Comparison of ENCODE assay signal across 9 mouse cellular contexts in the genomic region with DNA sequence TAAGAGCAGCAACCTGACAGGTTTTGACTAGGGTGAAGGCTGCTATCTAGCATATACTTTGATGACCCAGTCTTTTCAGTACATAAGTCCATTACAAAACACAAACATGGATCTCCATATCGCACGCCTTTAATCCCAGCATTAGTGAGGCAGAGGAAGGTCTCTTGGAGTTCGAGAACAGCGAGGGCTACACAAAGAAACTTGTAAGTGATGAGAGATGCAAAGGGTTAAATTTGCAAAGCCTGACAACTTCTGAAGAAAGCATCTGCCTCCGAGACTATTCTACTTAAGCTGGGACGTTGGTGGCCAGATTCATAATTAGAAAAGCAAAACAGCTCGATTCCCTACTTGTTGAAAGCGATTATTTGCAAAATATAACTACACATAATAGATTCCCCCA. TPM values are rescaled to one million over a fixed set of nuclear protein-coding genes. Genes with fewer than 3 reads are reported as not detected.
A peak's percentile ranks its signal among the peaks of the same experiment; 100 is the strongest.
DNase-seq lines count a peak whose midpoint lies in the region; ATAC-seq and TF ChIP-seq lines count a peak whose summit lies in the region.
"Had no signal": no experiment of that assay in that cellular context is flagged by ENCODE, and none has a peak within 500 bp of the region (broad histone marks: within the 10 kb centered on the region; RNA-seq: fewer than 3 reads in every experiment).

No protein-coding gene starts in this region.

- peaks cover 5% of the 10 kb centered on the region in 2 experiments; a peak in 3 of 4 replicates for H3K4me1 ChIP-seq in heart, embryonic 14.5 days (ENCODE audit: control insufficient read depth in 2 of 2, insufficient read depth in 2 of 2, low read length in 2 of 2)
- no peaks in the 10 kb centered on the region; the same call in 1 of the 2 replicates for H3K4me1 ChIP-seq in bone marrow, adult 2 months (ENCODE audit: control insufficient read depth, insufficient read depth, low read length)
- peaks cover 10% of the 10 kb centered on the region; the same call in 1 of the 2 replicates for H3K4me1 ChIP-seq in hindbrain, embryonic 14.5 days (replicated peaks; ENCODE audit: control insufficient read depth, insufficient read depth, low read length)
- H3K4me1 ChIP-seq in midbrain, embryonic 12.5 days = peaks cover 16% of the 10 kb centered on the region

- H3K27me3 ChIP-seq in heart, embryonic 14.5 days (ENCODE audit: control insufficient read depth, insufficient read depth, low read length) = no peaks in the 10 kb centered on the region
- no peaks in the 10 kb centered on the region for H3K27me3 ChIP-seq in hindbrain, embryonic 14.5 days (ENCODE audit: control insufficient read depth, insufficient read depth, low read length)
- H3K27me3 ChIP-seq in midbrain, embryonic 12.5 days = no peaks in the 10 kb centered on the region

- TF ChIP-seq POLR2A in bone marrow, adult 2 months (IDR thresholded peaks at IDR 0.05; ENCODE audit: borderline replicate concordance, control insufficient read depth, low read depth, low read length) = no peak

- peaks cover 45% of the 10 kb centered on the region for H3K36me3 ChIP-seq in heart, embryonic 14.5 days (ENCODE audit: control insufficient read depth, insufficient read depth, low read length)
- H3K36me3 ChIP-seq in hindbrain, embryonic 14.5 days (replicated peaks; ENCODE audit: control insufficient read depth, insufficient read depth) = peaks cover 47% of the 10 kb centered on the region
- H3K36me3 ChIP-seq in midbrain, embryonic 12.5 days = peaks cover 33% of the 10 kb centered on the region

- H3K4me3 ChIP-seq in heart, embryonic 14.5 days (ENCODE audit: control insufficient read depth in 1 of 2, insufficient read depth in 1 of 2, low read depth in 1 of 2, low read length in 2 of 2) = peak overlapping the region; percentile 57 to 98
- H3K4me3 ChIP-seq in bone marrow, adult 2 months (replicated peaks; ENCODE audit: control insufficient read depth, low read depth, low read length) = peak overlapping the region; percentile 58
- H3K4me3 ChIP-seq in hindbrain, embryonic 14.5 days (replicated peaks; ENCODE audit: low read length) = peak overlapping the region; percentile 69
- peak overlapping the region; percentile 33 for H3K4me3 ChIP-seq in midbrain, embryonic 12.5 days

- WGBS in heart, embryonic 14.5 days = 3% methylated on average over 8 of the region's 8 CpGs
- WGBS in bone marrow, adult 2 months = 12% methylated on average over 8 of the region's 8 CpGs
- WGBS in hindbrain, embryonic 14.5 days = 6% methylated on average over 8 of the region's 8 CpGs
- WGBS in midbrain, embryonic 12.5 days = 7% methylated on average over 8 of the region's 8 CpGs

- peak; percentile 19; the same call in 1 of the 2 replicates for ATAC-seq in heart, embryonic 14.5 days (ENCODE audit: insufficient number of reproducible peaks, insufficient read depth, low FRiP score, low read depth)
- ATAC-seq in hindbrain, embryonic 14.5 days (ENCODE audit: low FRiP score) = peak; percentile 40
- ATAC-seq in midbrain, embryonic 12.5 days (ENCODE audit: low FRiP score, low read depth) = peak; percentile 35

- no peaks in the 10 kb centered on the region for H3K9me3 ChIP-seq in heart, embryonic 14.5 days (ENCODE audit: control insufficient read depth, low read length)
- no peaks in the 10 kb centered on the region for H3K9me3 ChIP-seq in hindbrain, embryonic 14.5 days (ENCODE audit: control insufficient read depth, low read length)
- no peaks in the 10 kb centered on the region for H3K9me3 ChIP-seq in midbrain, embryonic 12.5 days

- peak overlapping the region; percentile 64 for H3K9ac ChIP-seq in heart, embryonic 14.5 days (ENCODE audit: low read length)
- peak overlapping the region; percentile 48 for H3K9ac ChIP-seq in hindbrain, embryonic 14.5 days
- 0 out of 2 replicates have a peak overlapping the region, but pooled peaks have one; percentile 7 for H3K9ac ChIP-seq in midbrain, embryonic 12.5 days (replicated peaks)

- no peak for DNase-seq in heart, adult 8-10 months (ENCODE audit: low spot score)
- DNase-seq in hindbrain, embryonic 14.5 days (ENCODE audit: low spot score) = no peak
- DNase-seq in adrenal gland, postnatal 36 days = no peak
- no peak for DNase-seq in right cerebral cortex, postnatal 10 days (ENCODE audit: low spot score in 2 of 2)
- DNase-seq in kidney, adult 18-20 months = no peak

- no peak for TF ChIP-seq CTCF in bone marrow, adult 2 months (IDR thresholded peaks at IDR 0.05; ENCODE audit: control insufficient read depth, insufficient read depth, low read length)

- peak overlapping the region; percentile 71 to 74 for H3K27ac ChIP-seq in heart, embryonic 14.5 days (replicated peaks in 1 of 2; ENCODE audit: control insufficient read depth in 1 of 2, insufficient read depth in 1 of 2, low read depth in 2 of 2, low read length in 2 of 2)
- no peak overlapping the region for H3K27ac ChIP-seq in bone marrow, adult 2 months (ENCODE audit: control insufficient read depth, insufficient read depth, low read depth, low read length, poor library complexity)
- peak overlapping the region; percentile 60; the same call in 1 of the 2 replicates for H3K27ac ChIP-seq in hindbrain, embryonic 14.5 days
- 0 out of 2 replicates have a peak overlapping the region, but pooled peaks have one; percentile 43 for H3K27ac ChIP-seq in midbrain, embryonic 12.5 days (replicated peaks)

- peak overlapping the region; percentile 79 for H3K4me2 ChIP-seq in heart, embryonic 14.5 days (ENCODE audit: low read length)
- peak overlapping the region; percentile 85 for H3K4me2 ChIP-seq in hindbrain, embryonic 14.5 days (replicated peaks)
- H3K4me2 ChIP-seq in midbrain, embryonic 12.5 days (replicated peaks) = peak overlapping the region; percentile 51

RNA-seq across cellular contexts. Expression of a gene that starts 0.4 kb away (rescaled TPM):
- 67.1 and 76.1 TPM in 2 replicates for polyA plus RNA-seq in heart, embryonic 14.5 days (2014; fragmentation: Nextera tagmentation; extraction: Ambion mirVana)
- 10 to 100 TPM; 24.7 to 27.7 (median 25.1) TPM for total RNA-seq in heart, adult 8-10 months (2022)
- polyA plus RNA-seq in bone marrow, adult 2 months (2011; ENCODE audit: insufficient read depth, insufficient read length, low replicate concordance, missing spikeins) = 19.6 and 42.0 TPM in 2 replicates
- polyA plus RNA-seq in hindbrain, embryonic 14.5 days (2014; fragmentation: Nextera tagmentation; extraction: Ambion mirVana) = 112 and 113 TPM in 2 replicates
- polyA plus RNA-seq in midbrain, embryonic 12.5 days (2016; fragmentation: Nextera tagmentation; extraction: Ambion mirVana) = 163 and 171 TPM in 2 replicates
- total RNA-seq in adrenal gland, postnatal 36 days (2021) = 10 to 100 TPM; 54.4 to 79.5 TPM

RNA-seq across cellular contexts. Expression of a gene that starts 10.4 kb away (rescaled TPM):
- 5.4 and 6.5 TPM in 2 replicates for polyA plus RNA-seq in heart, embryonic 14.5 days (2014; fragmentation: Nextera tagmentation; extraction: Ambion mirVana)
- 1 to 10 TPM; 1.5 to 2.6 (median 2.2) TPM for total RNA-seq in heart, adult 8-10 months (2022)
- polyA plus RNA-seq in bone marrow, adult 2 months (2011; ENCODE audit: insufficient read depth, insufficient read length, low replicate concordance, missing spikeins) = 24.3 and 45.9 TPM in 2 replicates
- 17.1 and 18.7 TPM in 2 replicates for polyA plus RNA-seq in hindbrain, embryonic 14.5 days (2014; fragmentation: Nextera tagmentation; extraction: Ambion mirVana)
- 18.0 and 18.9 TPM in 2 replicates for polyA plus RNA-seq in midbrain, embryonic 12.5 days (2016; fragmentation: Nextera tagmentation; extraction: Ambion mirVana)
- total RNA-seq in adrenal gland, postnatal 36 days (2021) = 1 to 10 TPM; 6.9 to 7.1 TPM

RNA-seq across cellular contexts. Expression of a gene that starts 28.6 kb away (rescaled TPM):
- polyA plus RNA-seq in heart, embryonic 14.5 days (2014; fragmentation: Nextera tagmentation; extraction: Ambion mirVana) = 0.36 TPM in 1 of 2 replicates, not detected in the other
- total RNA-seq in heart, adult 8-10 months (2022) = 1 to 10 TPM in 1 of 4 experiments, not detected in 3; 1.6 TPM
- polyA plus RNA-seq in bone marrow, adult 2 months (2011; ENCODE audit: insufficient read depth, insufficient read length, low replicate concordance, missing spikeins) = not detected in 2 replicates
- polyA plus RNA-seq in hindbrain, embryonic 14.5 days (2014; fragmentation: Nextera tagmentation; extraction: Ambion mirVana) = 0.50 and 0.51 TPM in 2 replicates
- 0.16 and 0.26 TPM in 2 replicates for polyA plus RNA-seq in midbrain, embryonic 12.5 days (2016; fragmentation: Nextera tagmentation; extraction: Ambion mirVana)
- total RNA-seq in adrenal gland, postnatal 36 days (2021) = under 1 TPM; 0.40 to 0.60 TPM

RNA-seq across cellular contexts. Expression of a gene that starts 30.2 kb away (rescaled TPM):
- polyA plus RNA-seq in heart, embryonic 14.5 days (2014; fragmentation: Nextera tagmentation; extraction: Ambion mirVana) = 6.6 and 7.2 TPM in 2 replicates
- total RNA-seq in heart, adult 8-10 months (2022) = 10 to 100 TPM; 21.0 to 24.4 (median 23.6) TPM
- polyA plus RNA-seq in bone marrow, adult 2 months (2011; ENCODE audit: insufficient read depth, insufficient read length, low replicate concordance, missing spikeins) = 26.2 and 46.0 TPM in 2 replicates
- polyA plus RNA-seq in hindbrain, embryonic 14.5 days (2014; fragmentation: Nextera tagmentation; extraction: Ambion mirVana) = 12.0 and 14.6 TPM in 2 replicates
- polyA plus RNA-seq in midbrain, embryonic 12.5 days (2016; fragmentation: Nextera tagmentation; extraction: Ambion mirVana) = 18.0 and 20.6 TPM in 2 replicates
- total RNA-seq in adrenal gland, postnatal 36 days (2021) = 10 to 100 TPM; 41.3 to 53.8 TPM

RNA-seq across cellular contexts. Expression of a gene that starts 42.6 kb away (rescaled TPM):
- 0.28 and 0.55 TPM in 2 replicates for polyA plus RNA-seq in heart, embryonic 14.5 days (2014; fragmentation: Nextera tagmentation; extraction: Ambion mirVana)
- total RNA-seq in heart, adult 8-10 months (2022) = 1 to 10 TPM in 1 of 4 experiments, under 1 TPM in 3; 0.31 to 2.7 (median 0.41) TPM
- polyA plus RNA-seq in bone marrow, adult 2 months (2011; ENCODE audit: insufficient read depth, insufficient read length, low replicate concordance, missing spikeins) = 3.4 TPM in 1 of 2 replicates, not detected in the other
- 47.8 and 53.8 TPM in 2 replicates for polyA plus RNA-seq in hindbrain, embryonic 14.5 days (2014; fragmentation: Nextera tagmentation; extraction: Ambion mirVana)
- 6.7 and 7.7 TPM in 2 replicates for polyA plus RNA-seq in midbrain, embryonic 12.5 days (2016; fragmentation: Nextera tagmentation; extraction: Ambion mirVana)
- total RNA-seq in adrenal gland, postnatal 36 days (2021) = 1 to 10 TPM; 2.1 to 3.4 TPM
- total RNA-seq: hematopoietic stem cell, adult 5-6 weeks had no signal

Comparison
In these comparisons a context has a peak if more than half of its experiments do, and no peak if none do; other contexts are left out.
1. H3K9ac ChIP-seq: peak in every context shown above with its lines; median percentile 64 in heart, embryonic 14.5 days; 48 in hindbrain, embryonic 14.5 days; 7 in midbrain, embryonic 12.5 days.